Mouse (Mus musculus) megakaryocyte, embryonic 14.5 days (primary cell): Measurements from ENCODE around the gene Elovl5.

Experiments
- FLI1 ChIP-seq: IDR thresholded peaks from 2 replicates; pipeline ENCODE4 v1.6.1; 2012; ENCODE audit warnings: low read length, inconsistent platforms, mixed read lengths
- GATA1 ChIP-seq: IDR thresholded peaks from 3 replicates; pipeline ENCODE4 v1.6.1; 2012; ENCODE audit warnings: mixed read lengths, low read length, inconsistent platforms, borderline replicate concordance

DNA sequence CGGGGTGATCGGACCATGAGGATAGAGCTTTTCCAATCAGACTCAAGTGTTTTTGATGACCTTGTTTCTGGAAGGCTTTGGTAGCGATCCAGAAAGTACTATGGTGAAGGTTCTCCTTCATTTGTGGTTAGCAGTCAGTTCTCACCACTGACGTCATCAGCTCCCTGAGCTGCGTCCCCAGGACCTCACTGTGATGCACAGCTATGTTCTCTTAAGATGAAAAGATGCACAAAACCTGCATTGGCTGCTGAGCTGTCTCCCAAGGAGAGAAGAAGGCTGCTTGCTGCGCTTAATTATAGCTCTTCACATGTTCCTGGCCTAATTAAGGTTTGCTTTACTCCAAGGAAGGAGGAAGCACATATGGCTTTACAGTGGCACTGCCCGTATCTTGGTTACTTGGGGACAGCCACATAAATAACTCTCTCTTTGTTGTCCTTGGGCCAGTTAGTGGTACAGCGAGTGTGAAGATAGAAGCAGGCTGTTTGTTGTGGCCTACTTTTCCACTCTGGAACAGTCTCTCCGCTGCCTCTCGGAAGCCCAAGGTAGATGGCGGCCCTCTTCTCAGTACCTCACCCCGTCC lies 50.5 kb downstream of the Elovl5 start:
- no peak for TF ChIP-seq GATA1
- no peak for TF ChIP-seq FLI1
